Mouse (Mus musculus) CH12.LX (cell line): ENCODE measurements around the gene Npl.

Source experiments
- CTCF ChIP-seq, 2 experiments: IDR thresholded peaks in 1 of 2; conservative IDR thresholded peaks in 1 of 2; 2 replicates each; pipeline ENCODE4 v1.5.1; 2011 to 2012; ENCODE audit warnings: low read depth in 2 of 2, low read length in 2 of 2, improper control_type of control experiment in 1 of 2, inconsistent platforms in 1 of 2, mild to moderate bottlenecking in 1 of 2, moderate library complexity in 1 of 2
- EP300 ChIP-seq: IDR thresholded peaks from 2 replicates; pipeline ENCODE4 v1.6.1; 2011; ENCODE audit warnings: low read length, improper control_type of control experiment
- ETS1 ChIP-seq: conservative IDR thresholded peaks from 2 replicates; pipeline ENCODE4 v1.6.1; 2012; ENCODE audit warnings: low read depth, mild to moderate bottlenecking, inconsistent platforms, low read length, improper control_type of control experiment, moderate library complexity
- JUN ChIP-seq: IDR thresholded peaks from 2 replicates; pipeline ENCODE4 v1.6.1; 2011; ENCODE audit warnings: low read depth, mild to moderate bottlenecking, low read length, improper control_type of control experiment, moderate library complexity; ENCODE audit not compliant: insufficient read depth
- MYC ChIP-seq: IDR thresholded peaks from 2 replicates; pipeline ENCODE4 v1.6.1; 2011; ENCODE audit warnings: low read depth, mild to moderate bottlenecking, improper control_type of control experiment, low read length

DNA sequence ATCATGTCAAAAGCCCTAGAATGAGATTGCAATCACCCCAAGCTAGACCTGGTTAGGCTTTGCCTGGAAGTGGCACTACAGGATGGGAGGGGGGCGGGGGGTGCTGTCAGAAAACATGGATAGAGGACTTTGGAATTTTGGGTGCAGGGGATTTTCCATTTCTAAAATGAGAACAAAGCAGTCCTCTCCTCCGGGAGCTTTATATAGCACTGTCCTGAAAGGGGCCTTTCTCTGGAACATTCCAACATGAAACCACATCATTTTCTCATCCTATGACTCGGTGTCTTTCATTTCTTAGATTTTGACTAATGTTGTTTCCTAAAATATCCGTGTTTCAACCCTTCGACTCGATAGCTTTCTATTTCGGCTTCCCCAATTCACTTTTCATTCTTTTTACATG, 14.9 kb upstream of the Npl start:
- TF ChIP-seq EP300: no peak
- no peak for TF ChIP-seq CTCF (conservative IDR thresholded peaks at IDR 0.05 in 1 of 2, IDR thresholded peaks at IDR 0.05 in 1 of 2; ENCODE audit: low read depth in 2 of 2, low read length in 2 of 2)
- no peak for TF ChIP-seq ETS1
- no peak for TF ChIP-seq JUN
- no peak for TF ChIP-seq MYC
